29 mouse cellular contexts compared by ENCODE assay signal in the genomic region with DNA sequence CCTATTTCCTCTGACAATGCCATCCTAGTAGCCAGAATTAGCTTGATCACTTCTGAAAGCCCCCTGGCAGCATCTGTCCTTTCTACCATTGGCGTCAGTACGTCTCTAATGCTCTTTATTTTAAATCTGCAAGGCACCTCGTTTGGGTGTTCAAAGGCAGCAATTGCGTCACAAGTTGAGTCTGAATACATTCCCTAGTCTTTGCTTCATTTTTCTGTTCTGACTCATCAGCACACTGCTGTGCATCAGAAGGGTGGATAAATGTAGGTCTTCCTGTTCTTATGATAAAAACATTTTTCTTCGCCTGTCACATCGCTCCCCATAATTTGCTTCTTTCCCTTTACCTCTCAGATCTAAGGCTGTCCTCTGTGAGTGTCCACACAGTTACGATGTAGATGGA.
A peak's percentile ranks its signal among the peaks of the same experiment; 100 is the strongest.
DNase-seq lines count a peak whose midpoint lies in the region; ATAC-seq and TF ChIP-seq lines count a peak whose summit lies in the region.
"Had no signal": no experiment of that assay in that cellular context is flagged by ENCODE, and none has a peak within 500 bp of the region (broad histone marks: within the 10 kb centered on the region; RNA-seq: fewer than 3 reads in every experiment).

No protein-coding gene starts in this region.

- intact Hi-C loops in left cerebral cortex, postnatal 25 days (cut with DNase I) = no loop called here

- no peaks in the 10 kb centered on the region for H3K79me2 ChIP-seq in C2C12 (ENCODE audit: control insufficient read depth, insufficient read depth)

- no peak overlapping the region for H3K4me3 ChIP-seq in C2C12 (ENCODE audit: insufficient read depth, poor library complexity, severe bottlenecking)
- no peak overlapping the region for H3K4me3 ChIP-seq in neural tube, embryonic 15.5 days (replicated peaks)
- H3K4me3 ChIP-seq: embryonic facial prominence, embryonic 13.5 days; erythroblast, embryonic 14.5 days; heart, embryonic 12.5 days; liver, embryonic 12.5 days; neural tube, embryonic 12.5 days; stomach, embryonic 15.5 days had no signal

- no peak overlapping the region for H3K4me2 ChIP-seq in neural tube, embryonic 15.5 days
- H3K4me2 ChIP-seq: embryonic facial prominence, embryonic 13.5 days; heart, embryonic 12.5 days; hindbrain, embryonic 14.5 days; liver, embryonic 12.5 days; midbrain, embryonic 11.5 days; neural tube, embryonic 12.5 days; stomach, embryonic 15.5 days had no signal

- no peak for TF ChIP-seq CTCF in C2C12 (IDR thresholded peaks at IDR 0.05; ENCODE audit: control insufficient read depth, insufficient read depth, insufficient read length)

- H3K79me3 ChIP-seq in C2C12 (ENCODE audit: low read depth) = no peaks in the 10 kb centered on the region

- H3K9ac ChIP-seq in neural tube, embryonic 15.5 days (replicated peaks) = no peak overlapping the region
- H3K9ac ChIP-seq: embryonic facial prominence, embryonic 13.5 days; heart, embryonic 12.5 days; hindbrain, embryonic 14.5 days; liver, embryonic 12.5 days; liver, postnatal 0 days; neural tube, embryonic 12.5 days; stomach, embryonic 15.5 days had no signal

- H3ac ChIP-seq in C2C12 (ENCODE audit: control insufficient read depth, insufficient read length, low read depth) = no peak overlapping the region

- peak; percentile 12 to 31 for DNase-seq in left cerebral cortex, adult 18-20 months (ENCODE audit: low spot score in 2 of 2)
- DNase-seq in left cerebral cortex, adult 8-10 months (ENCODE audit: low spot score in 2 of 2) = no peak
- peak; percentile 73 for DNase-seq in 3T3-L1 (ENCODE audit: low read depth, low spot score)
- peak; percentile 25 to 92 for DNase-seq in left cerebral cortex, postnatal 25 days (ENCODE audit: low spot score in 2 of 2)
- DNase-seq in heart, postnatal 4 days = no peak
- DNase-seq: adrenal gland, postnatal 14 days; cerebellum, adult 11-12 months; cerebellum, adult 9-11 months; gastrocnemius, postnatal 36 days; heart, adult 18-20 months; kidney, postnatal 14 days; liver, postnatal 0 days; lung, postnatal 36 days; retina, postnatal 1 day; thymus, postnatal 25 days had no signal

- WGBS in neural tube, embryonic 15.5 days = 88% methylated on average over 7 of the region's 7 CpGs

- H3K4me1 ChIP-seq in neural tube, embryonic 15.5 days = no peaks in the 10 kb centered on the region
- H3K4me1 ChIP-seq: embryonic facial prominence, embryonic 13.5 days; liver, embryonic 12.5 days; neural tube, embryonic 12.5 days; stomach, embryonic 15.5 days had no signal

- no peaks in the 10 kb centered on the region for H3K9me3 ChIP-seq in neural tube, embryonic 15.5 days (replicated peaks)
- H3K9me3 ChIP-seq: embryonic facial prominence, embryonic 13.5 days; heart, embryonic 12.5 days; liver, embryonic 12.5 days; neural tube, embryonic 12.5 days; stomach, embryonic 15.5 days had no signal

- no peak overlapping the region for H3K27ac ChIP-seq in neural tube, embryonic 15.5 days (replicated peaks)
- H3K27ac ChIP-seq: embryonic facial prominence, embryonic 13.5 days; hindbrain, embryonic 14.5 days; liver, embryonic 12.5 days; neural tube, embryonic 12.5 days; stomach, embryonic 15.5 days had no signal

- H3K27me3 ChIP-seq in C2C12 (ENCODE audit: control insufficient read depth, insufficient read depth, insufficient read length) = no peaks in the 10 kb centered on the region
- no peaks in the 10 kb centered on the region for H3K27me3 ChIP-seq in neural tube, embryonic 15.5 days (replicated peaks)
- H3K27me3 ChIP-seq: embryonic facial prominence, embryonic 13.5 days; heart, embryonic 12.5 days; liver, embryonic 12.5 days; neural tube, embryonic 12.5 days; stomach, embryonic 15.5 days had no signal

- ATAC-seq in neural tube, embryonic 15.5 days (ENCODE audit: low FRiP score) = no peak
- ATAC-seq: forebrain, embryonic 16.5 days; intestine, postnatal 0 days; liver, embryonic 12.5 days; liver, postnatal 0 days; midbrain, embryonic 16.5 days had no signal

- no peaks in the 10 kb centered on the region for H3K36me3 ChIP-seq in C2C12 (ENCODE audit: control insufficient read depth, insufficient read depth)
- H3K36me3 ChIP-seq in neural tube, embryonic 15.5 days = peaks cover 4% of the 10 kb centered on the region; the same call in 1 of the 2 replicates
- H3K36me3 ChIP-seq: embryonic facial prominence, embryonic 13.5 days; G1E; heart, embryonic 12.5 days; liver, embryonic 12.5 days; neural tube, embryonic 12.5 days; stomach, embryonic 15.5 days had no signal

TF ChIP-seq in C2C12, 6 proteins besides CTCF, POLR2A, EP300 and RAD21:
- TF ChIP-seq MYOD1 (IDR thresholded peaks at IDR 0.05; ENCODE audit: control insufficient read depth, insufficient read length, low read depth) (no peak), CEBPB (IDR thresholded peaks at IDR 0.05; ENCODE audit: low read depth) (peak; percentile 83)

Comparison
In these comparisons a context has a peak if more than half of its experiments do, and no peak if none do; other contexts are left out.
1. DNase-seq: peak in left cerebral cortex, adult 18-20 months (2 of 2), 3T3-L1 (single experiment) and left cerebral cortex, postnatal 25 days (2 of 2); none in left cerebral cortex, adult 8-10 months (0 of 2) and heart, postnatal 4 days (single experiment).